Mouse (Mus musculus) olfactory bulb, adult 2 months (tissue): ENCODE measurements around the gene Alox12. TPM values are rescaled to one million over a fixed set of nuclear protein-coding genes. Genes with fewer than 3 reads are reported as not detected.

Experiments
- H3K27ac ChIP-seq: fragments of 200-500 bp; 2 replicates; pipeline ENCODE4 v1.5.1; 2012; ENCODE audit warnings: low read depth, low read length; ENCODE audit not compliant: insufficient read depth
- H3K4me1 ChIP-seq: fragments of 200-500 bp; 2 replicates; pipeline ENCODE4 v1.6.1; 2012; ENCODE audit warnings: low read length; ENCODE audit not compliant: control insufficient read depth, insufficient read depth
- H3K4me3 ChIP-seq: fragments of 200-500 bp; 2 replicates; pipeline ENCODE4 v1.5.1; 2012; ENCODE audit warnings: mild to moderate bottlenecking, low read depth, low read length, moderate library complexity; ENCODE audit not compliant: insufficient read depth
- CTCF ChIP-seq: fragments of 200-500 bp; IDR thresholded peaks from 2 replicates; pipeline ENCODE4 v1.5.1; 2012; ENCODE audit warnings: low read depth, mild to moderate bottlenecking, low read length, moderate library complexity; ENCODE audit not compliant: insufficient read depth
- POLR2A ChIP-seq: fragments of 200-500 bp; IDR thresholded peaks from 2 replicates; pipeline ENCODE4 v1.6.1; 2012; ENCODE audit warnings: mild to moderate bottlenecking, low read depth, low read length, moderate library complexity; ENCODE audit not compliant: insufficient read depth
- WGBS: fragments of 180-500 bp; shearing (Covaris S2); methylation state at CpG from one replicate; pipeline ENCODE4 v1.1.7; 2018; 5-methylcytosine and 5-hydroxymethylcytosine counted together
- polyA plus RNA-seq: library from polyadenylated mRNA; stranded (reverse); fragments of >200 nt; gene quantifications from 2 replicates; pipeline ENCODE4 v1.2.4, GENCODE M21; 2012; ENCODE audit warnings: low replicate concordance; ENCODE audit not compliant: missing spikeins, insufficient read depth, insufficient read length

The Alox12 gene
- polyA plus RNA-seq, 1 experiment, result not detected

- Histone ChIP-seq H3K4me1 (peaks cover 29% of the 10 kb centered on the region), H3K4me3 (no peak overlapping the region), H3K27ac (no peak overlapping the region)
- WGBS, result 82% methylated on average over 8 of the region's 8 CpGs
- TF ChIP-seq CTCF, result no peak
- no peak for TF ChIP-seq POLR2A
These were observed 20.7 kb downstream of the Alox12 start for GRCm38 (mm10) chr11:70234497-70234896.

- 52% methylated on average over 5 of the region's 5 CpGs for WGBS
- Histone ChIP-seq H3K4me3 (no peak overlapping the region), H3K27ac (no peak overlapping the region), H3K4me1 (peaks cover 34% of the 10 kb centered on the region)
- TF ChIP-seq POLR2A, result no peak
- TF ChIP-seq CTCF, result no peak
These were observed 21.1 kb downstream of the Alox12 start for GRCm38 (mm10) chr11:70234037-70234436.

- Histone ChIP-seq H3K4me1 (peaks cover 37% of the 10 kb centered on the region), H3K27ac (peak overlapping the region; percentile 82), H3K4me3 (peak overlapping the region; percentile 83)
- WGBS, result 8% methylated on average over 8 of the region's 8 CpGs
- TF ChIP-seq POLR2A, result no peak
- no peak for TF ChIP-seq CTCF
These were observed 22.1 kb downstream of the Alox12 start for GRCm38 (mm10) chr11:70233016-70233415.

- peaks cover 37% of the 10 kb centered on the region for H3K4me1 ChIP-seq
- no peak; the same call in 1 of the 2 replicates for TF ChIP-seq POLR2A
- TF ChIP-seq CTCF, result no peak
- WGBS, result 4% methylated on average over 10 of the region's 10 CpGs
- H3K4me3 ChIP-seq, result peak overlapping the region; percentile 83
- peak overlapping the region; percentile 82 for H3K27ac ChIP-seq
These were observed 22.6 kb downstream of the Alox12 start for GRCm38 (mm10) chr11:70232546-70232945.

GRCm38 (mm10) chr11:70230239-70230727, 24.9 kb downstream of the Alox12 start:
- H3K4me1 ChIP-seq, result peaks cover 40% of the 10 kb centered on the region
- TF ChIP-seq CTCF (peak; percentile 91), POLR2A (no peak)
- under 1% methylated on average over 32 of the region's 32 CpGs for WGBS
- H3K4me3 ChIP-seq, result peak overlapping the region; percentile 24
- H3K27ac ChIP-seq, result no peak overlapping the region

- TF ChIP-seq CTCF, result no peak
- TF ChIP-seq POLR2A, result no peak
- H3K4me3 ChIP-seq, result peak within 1 kb of the TSS; percentile 24
- H3K27ac ChIP-seq, result no peak within 1 kb of the TSS
- WGBS, result 3% methylated on average over 39 of the region's 39 CpGs
- H3K4me1 ChIP-seq, result peaks cover 32% of the 10 kb centered on the region
These were observed 25.7 kb downstream of the Alox12 start, which contains the start of gene Bcl6b for GRCm38 (mm10) chr11:70229260-70230010. TSS of gene Bcl6b (minus strand) at chr11:70229798.

- H3K27ac ChIP-seq, result no peak overlapping the region
- TF ChIP-seq POLR2A (no peak), CTCF (no peak)
- H3K4me3 ChIP-seq, result peak overlapping the region; percentile 21
- WGBS, result under 1% methylated on average over 19 of the region's 19 CpGs
- H3K4me1 ChIP-seq, result peaks cover 26% of the 10 kb centered on the region
These were observed 26.3 kb downstream of the Alox12 start for GRCm38 (mm10) chr11:70228828-70229227.

- Histone ChIP-seq H3K4me1 (peaks cover 23% of the 10 kb centered on the region; the same call in 1 of the 2 replicates), H3K4me3 (no peak overlapping the region), H3K27ac (no peak overlapping the region)
- TF ChIP-seq CTCF (no peak), POLR2A (no peak)
- 86% methylated on average over 4 of the region's 4 CpGs for WGBS
These were observed 27.4 kb downstream of the Alox12 start for GRCm38 (mm10) chr11:70227661-70228245.

- no peak for TF ChIP-seq POLR2A
- H3K27ac ChIP-seq, result no peak overlapping the region
- WGBS, result 22% methylated on average over 5 of the region's 5 CpGs
- no peak overlapping the region for H3K4me3 ChIP-seq
- peaks cover 26% of the 10 kb centered on the region for H3K4me1 ChIP-seq
These were observed 28.0 kb downstream of the Alox12 start for GRCm38 (mm10) chr11:70227126-70227525.
